Mouse (Mus musculus) kidney, adult 2 months (tissue): ENCODE measurements around the gene Fam136a.

ENCODE experiments used
- CTCF ChIP-seq: fragments of 200-500 bp; conservative IDR thresholded peaks from 2 replicates; pipeline ENCODE4 v1.5.1; 2011; ENCODE audit warnings: low read depth, mild to moderate bottlenecking, control low read depth, low read length, moderate library complexity, mixed read lengths; ENCODE audit not compliant: insufficient read depth, insufficient read length
- POLR2A ChIP-seq: fragments of 200-500 bp; IDR thresholded peaks from one replicate; pipeline ENCODE4 v1.6.1; 2011; ENCODE audit warnings: low read depth, low read length, control low read depth

- TF ChIP-seq POLR2A (no peak), CTCF (no peak)
Measured at GRCm38 (mm10) chr6:86402681-86403607, 37.5 kb downstream of the Fam136a start.
